Mouse (Mus musculus): ENCODE results near the gene Hoxd4. TPM values are rescaled to one million over a fixed set of nuclear protein-coding genes. Genes with fewer than 3 reads are reported as not detected.
A peak's percentile ranks its signal among the peaks of the same experiment; 100 is the strongest.

Gene Hoxd4
- polyA plus RNA-seq (2015; fragmentation: Nextera tagmentation; extraction: Ambion mirVana), result not detected in 2 replicates

DNA sequence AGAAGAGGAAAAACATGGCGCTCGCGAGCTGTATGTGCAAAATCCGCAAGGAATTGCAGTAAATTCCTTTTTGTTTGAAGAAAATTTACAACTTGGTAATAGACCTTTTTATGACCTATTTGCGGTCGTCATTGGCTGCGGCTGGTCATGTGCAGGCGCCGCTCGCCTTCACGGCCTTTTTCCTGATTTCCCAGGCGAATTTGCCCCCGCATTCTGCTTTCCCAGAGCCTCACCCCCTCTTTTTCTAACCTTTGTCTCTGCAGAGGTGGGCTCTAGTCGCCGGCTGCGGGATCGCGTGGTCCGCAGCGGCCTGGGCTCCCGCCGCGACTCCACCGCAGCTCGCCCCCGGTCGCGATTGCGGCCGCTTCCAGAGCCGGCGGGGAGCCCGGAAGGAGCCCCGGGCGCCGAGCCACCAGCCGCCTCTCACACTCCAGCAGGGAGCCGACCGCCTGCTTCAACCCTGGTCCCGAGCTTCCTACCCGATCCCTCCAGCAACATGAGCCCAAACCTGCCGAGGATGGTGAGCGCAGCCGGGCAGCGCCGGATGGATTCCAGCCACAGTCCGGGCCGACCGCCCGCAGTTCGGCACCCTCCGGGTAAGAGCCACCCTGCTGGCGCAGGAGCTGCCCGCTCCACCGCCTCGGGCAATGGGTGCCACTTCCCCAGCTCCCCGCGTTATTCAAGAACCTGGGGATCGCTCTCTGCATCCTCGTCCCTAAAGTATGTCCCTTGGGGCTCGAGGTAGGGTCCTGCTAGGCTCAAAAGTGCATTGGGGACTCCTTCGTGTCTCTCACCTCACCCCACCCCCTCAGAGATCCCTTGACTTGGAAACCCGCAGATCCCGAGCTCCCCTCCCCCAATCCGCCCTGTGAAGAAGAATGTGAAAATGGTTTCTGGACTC, at the start of gene Hoxd4, which contains the start of gene Hoxd3:
Gene Hoxd4, plus strand, starts transcription at position 209 of the 901 bp plus-strand sequence.
Gene Hoxd3, plus strand, starts transcription at position 207 of the 901 bp plus-strand sequence.
- no peaks in the 10 kb centered on the region for H3K9me3 ChIP-seq (ENCODE audit: control insufficient read depth, low read length)
- peaks cover 7% of the 10 kb centered on the region for H3K4me1 ChIP-seq (replicated peaks; ENCODE audit: control insufficient read depth, insufficient read depth, low read length)
- peaks cover 88% of the 10 kb centered on the region for H3K27me3 ChIP-seq (replicated peaks; ENCODE audit: control insufficient read depth, insufficient read depth, low read length)
- no peak within 1 kb of the TSS for H3K27ac ChIP-seq (ENCODE audit: low read length)
- H3K4me3 ChIP-seq (replicated peaks; ENCODE audit: low read length), result peak within 1 kb of the TSS; percentile 15; the same call in 1 of the 2 replicates
- under 1% methylated on average over 65 of the region's 65 CpGs for WGBS
- H3K36me3 ChIP-seq (ENCODE audit: control insufficient read depth, insufficient read depth), result no peaks in the 10 kb centered on the region
- ATAC-seq, result no peak
- H3K9ac ChIP-seq (replicated peaks; ENCODE audit: low read depth, low read length), result no peak within 1 kb of the TSS
- peak within 1 kb of the TSS; percentile 24 for H3K4me2 ChIP-seq (ENCODE audit: low read length)

DNA sequence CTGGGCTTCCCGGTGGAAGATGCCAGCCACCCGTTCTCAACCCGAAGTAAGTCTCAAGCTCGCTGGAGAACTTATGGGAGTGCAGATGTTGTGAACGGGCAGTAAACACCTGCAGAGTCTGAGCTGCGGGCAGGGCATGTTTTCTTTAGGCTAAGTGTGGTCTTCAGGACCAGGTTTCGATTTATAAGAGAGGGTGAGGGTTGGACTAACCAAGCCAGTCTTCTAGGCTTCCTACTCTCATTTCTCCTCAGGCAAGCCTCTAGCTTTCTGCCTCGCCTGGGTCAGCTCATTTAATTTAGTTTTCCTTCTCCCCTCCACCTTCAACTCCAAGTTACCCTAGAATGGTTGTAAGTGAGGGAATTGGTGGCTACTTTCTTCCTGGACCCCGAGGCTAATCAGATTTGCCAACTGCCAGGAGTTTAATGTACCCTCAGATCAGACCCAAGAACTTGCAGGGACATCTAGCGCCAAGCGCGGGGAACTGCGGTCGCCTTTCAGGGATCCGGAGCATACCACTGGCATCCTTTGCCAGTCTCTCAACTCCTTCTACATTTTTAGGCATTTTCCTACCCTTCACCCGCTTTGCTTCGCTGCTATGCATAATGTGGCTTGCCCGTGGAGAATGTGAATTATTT, 48.3 kb upstream of the Hoxd4 start:
- peaks cover 9% of the 10 kb centered on the region for H3K4me1 ChIP-seq (replicated peaks; ENCODE audit: control insufficient read depth, insufficient read depth, low read length)
- H3K9me3 ChIP-seq (ENCODE audit: control insufficient read depth, low read length), result no peaks in the 10 kb centered on the region
- no peak overlapping the region for H3K4me3 ChIP-seq (replicated peaks; ENCODE audit: low read length)
- H3K4me2 ChIP-seq (ENCODE audit: low read length), result no peak overlapping the region
- WGBS, result 4% methylated on average over 18 of the region's 18 CpGs
- no peaks in the 10 kb centered on the region for H3K36me3 ChIP-seq (ENCODE audit: control insufficient read depth, insufficient read depth)
- peaks cover 77% of the 10 kb centered on the region for H3K27me3 ChIP-seq (replicated peaks; ENCODE audit: control insufficient read depth, insufficient read depth, low read length)
- H3K27ac ChIP-seq (ENCODE audit: low read length), result no peak overlapping the region
- ATAC-seq, result peak; percentile 50; the same call in 1 of the 2 replicates
- no peak overlapping the region for H3K9ac ChIP-seq (replicated peaks; ENCODE audit: low read depth, low read length)

DNA sequence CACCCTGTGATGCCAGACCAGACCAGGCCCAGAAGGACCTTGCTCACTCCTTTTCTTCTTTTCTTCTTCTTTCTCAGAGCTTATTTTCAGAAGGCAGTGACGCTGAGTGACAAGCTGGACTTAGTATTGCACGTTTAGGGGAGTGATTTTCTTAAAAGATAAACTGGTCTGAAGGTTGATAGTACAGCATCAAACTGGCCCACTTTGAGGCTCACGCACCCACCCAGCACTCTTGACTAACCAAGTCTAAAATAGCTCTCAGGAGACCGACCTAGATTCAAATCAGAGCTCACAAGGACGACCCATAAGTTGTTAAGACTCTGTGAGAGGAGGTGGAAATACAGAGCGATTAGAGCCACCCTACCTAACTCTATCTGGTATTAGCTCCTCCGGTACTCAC, 45.3 kb upstream of the Hoxd4 start:
- Histone ChIP-seq H3K27ac (ENCODE audit: low read length) (no peak overlapping the region), H3K36me3 (ENCODE audit: control insufficient read depth, insufficient read depth) (no peaks in the 10 kb centered on the region), H3K27me3 (replicated peaks; ENCODE audit: control insufficient read depth, insufficient read depth, low read length) (peaks cover 88% of the 10 kb centered on the region), H3K4me1 (replicated peaks; ENCODE audit: control insufficient read depth, insufficient read depth, low read length) (peaks cover 12% of the 10 kb centered on the region), H3K9me3 (ENCODE audit: control insufficient read depth, low read length) (no peaks in the 10 kb centered on the region), H3K4me2 (ENCODE audit: low read length) (no peak overlapping the region), H3K9ac (replicated peaks; ENCODE audit: low read depth, low read length) (no peak overlapping the region), H3K4me3 (replicated peaks; ENCODE audit: low read length) (no peak overlapping the region)
- no peak for ATAC-seq
- WGBS, result 5% methylated on average over 7 of the region's 7 CpGs

DNA sequence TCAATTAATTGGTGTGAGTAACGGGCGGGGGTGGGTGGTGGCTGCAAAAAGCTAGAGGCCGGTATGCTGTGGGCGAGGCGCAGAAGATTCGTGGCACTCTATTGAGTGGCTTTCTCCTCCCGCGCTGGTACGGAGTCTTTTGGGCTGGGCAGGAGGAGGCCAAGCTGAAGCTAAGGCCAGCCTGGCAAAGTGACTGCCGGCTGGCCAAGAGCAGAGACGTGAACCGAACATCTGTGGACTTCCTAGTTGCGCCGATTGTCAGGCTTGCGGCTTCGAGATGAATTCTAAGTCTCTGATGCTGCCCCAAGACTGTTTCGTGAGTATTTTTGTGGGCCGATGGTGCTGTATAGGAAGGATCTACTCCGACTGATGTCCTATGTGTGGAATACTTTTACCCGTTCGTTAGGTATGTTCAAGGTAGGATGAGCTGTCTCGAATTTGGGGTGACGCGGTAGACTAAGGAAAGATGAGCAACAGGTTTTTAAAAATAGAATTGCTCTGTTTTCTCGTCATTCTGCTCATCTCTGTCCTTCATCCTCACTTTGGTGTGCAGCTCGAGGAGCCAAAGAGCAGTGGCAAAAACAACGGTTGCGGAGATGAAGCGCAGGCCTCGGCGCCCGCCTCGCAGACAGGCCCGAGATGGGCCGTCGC, 44.4 kb upstream of the Hoxd4 start:
- under 1% methylated on average over 36 of the region's 36 CpGs for WGBS
- H3K36me3 ChIP-seq (ENCODE audit: control insufficient read depth, insufficient read depth), result no peaks in the 10 kb centered on the region
- no peak overlapping the region for H3K4me2 ChIP-seq (ENCODE audit: low read length)
- H3K4me1 ChIP-seq (replicated peaks; ENCODE audit: control insufficient read depth, insufficient read depth, low read length), result peaks cover 12% of the 10 kb centered on the region
- H3K9ac ChIP-seq (replicated peaks; ENCODE audit: low read depth, low read length), result no peak overlapping the region
- H3K4me3 ChIP-seq (replicated peaks; ENCODE audit: low read length), result no peak overlapping the region
- ATAC-seq, result no peak
- H3K27me3 ChIP-seq (replicated peaks; ENCODE audit: control insufficient read depth, insufficient read depth, low read length), result peaks cover 89% of the 10 kb centered on the region
- H3K27ac ChIP-seq (ENCODE audit: low read length), result no peak overlapping the region
- no peaks in the 10 kb centered on the region for H3K9me3 ChIP-seq (ENCODE audit: control insufficient read depth, low read length)

DNA sequence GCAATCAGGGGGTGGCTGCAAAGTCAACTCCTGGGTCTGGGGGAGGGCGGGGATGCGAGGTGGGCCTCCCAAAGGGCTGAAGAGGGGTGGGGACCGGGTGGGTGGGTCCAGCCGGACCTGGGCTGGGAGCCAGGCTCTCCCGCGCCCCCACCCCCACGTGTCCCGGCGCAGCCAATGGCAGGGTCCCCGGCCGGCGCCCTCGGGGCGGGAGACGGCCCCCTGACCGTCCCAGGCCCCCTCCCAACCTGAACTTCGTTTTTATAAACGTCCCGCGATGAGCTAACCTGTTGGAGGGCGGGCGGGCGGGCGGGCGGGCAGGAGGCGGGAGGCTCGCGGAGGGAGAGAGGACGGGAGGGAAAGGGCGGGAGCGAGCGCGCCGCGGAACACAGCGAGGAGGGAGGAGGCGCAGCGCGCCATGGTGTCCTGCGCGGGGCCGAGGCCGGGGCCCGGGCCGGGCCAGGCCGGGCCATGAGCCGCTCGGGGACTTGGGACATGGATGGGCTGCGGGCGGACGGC, 43.8 kb upstream of the Hoxd4 start, which contains the start of gene Hoxd13:
Gene Hoxd13, plus strand, starts transcription at position 469 of the 516 bp plus-strand sequence.
- peaks cover 16% of the 10 kb centered on the region for H3K4me1 ChIP-seq (replicated peaks; ENCODE audit: control insufficient read depth, insufficient read depth, low read length)
- H3K4me3 ChIP-seq (replicated peaks; ENCODE audit: low read length), result peak within 1 kb of the TSS; percentile 19
- H3K27me3 ChIP-seq (replicated peaks; ENCODE audit: control insufficient read depth, insufficient read depth, low read length), result peaks cover 90% of the 10 kb centered on the region
- WGBS, result 0% methylated on average over 19 of the region's 51 CpGs
- peak; percentile 57; the same call in 1 of the 2 replicates for ATAC-seq
- no peak within 1 kb of the TSS for H3K9ac ChIP-seq (replicated peaks; ENCODE audit: low read depth, low read length)
- peak within 1 kb of the TSS; percentile 45 for H3K4me2 ChIP-seq (ENCODE audit: low read length)
- no peak within 1 kb of the TSS for H3K27ac ChIP-seq (ENCODE audit: low read length)
- H3K36me3 ChIP-seq (ENCODE audit: control insufficient read depth, insufficient read depth), result no peaks in the 10 kb centered on the region
- no peaks in the 10 kb centered on the region for H3K9me3 ChIP-seq (ENCODE audit: control insufficient read depth, low read length)

DNA sequence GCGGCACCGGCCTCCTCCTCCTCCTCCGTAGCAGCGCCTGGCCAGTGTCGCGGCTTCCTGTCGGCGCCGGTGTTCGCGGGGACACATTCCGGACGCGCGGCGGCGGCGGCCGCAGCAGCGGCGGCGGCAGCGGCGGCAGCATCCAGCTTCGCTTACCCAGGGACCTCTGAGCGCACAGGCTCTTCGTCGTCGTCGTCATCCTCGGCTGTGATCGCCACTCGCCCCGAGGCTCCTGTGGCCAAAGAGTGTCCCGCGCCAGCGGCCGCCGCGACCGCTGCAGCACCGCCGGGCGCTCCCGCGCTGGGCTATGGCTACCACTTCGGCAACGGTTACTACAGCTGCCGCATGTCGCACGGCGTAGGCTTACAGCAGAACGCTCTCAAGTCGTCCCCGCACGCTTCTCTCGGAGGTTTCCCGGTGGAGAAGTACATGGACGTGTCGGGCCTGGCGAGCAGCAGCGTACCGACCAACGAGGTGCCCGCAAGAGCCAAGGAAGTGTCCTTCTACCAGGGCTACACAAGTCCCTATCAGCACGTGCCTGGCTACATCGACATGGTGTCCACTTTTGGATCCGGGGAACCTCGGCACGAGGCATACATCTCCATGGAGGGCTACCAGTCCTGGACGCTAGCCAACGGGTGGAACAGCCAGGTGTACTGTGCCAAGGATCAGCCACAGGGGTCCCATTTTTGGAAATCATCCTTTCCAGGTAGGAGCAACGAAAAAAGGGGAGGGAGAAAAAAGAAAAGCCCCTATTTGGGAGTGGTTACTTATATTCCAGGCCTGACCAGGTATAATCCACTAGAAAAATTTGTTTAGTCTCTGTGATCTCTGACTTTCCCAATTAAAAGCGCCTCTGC, 43.1 kb upstream of the Hoxd4 start:
- Histone ChIP-seq H3K27me3 (replicated peaks; ENCODE audit: control insufficient read depth, insufficient read depth, low read length) (peaks cover 91% of the 10 kb centered on the region), H3K4me2 (ENCODE audit: low read length) (peak overlapping the region; percentile 45), H3K9ac (replicated peaks; ENCODE audit: low read depth, low read length) (no peak overlapping the region), H3K4me3 (replicated peaks; ENCODE audit: low read length) (peak overlapping the region; percentile 19), H3K9me3 (ENCODE audit: control insufficient read depth, low read length) (no peaks in the 10 kb centered on the region), H3K27ac (ENCODE audit: low read length) (no peak overlapping the region), H3K4me1 (replicated peaks; ENCODE audit: control insufficient read depth, insufficient read depth, low read length) (peaks cover 17% of the 10 kb centered on the region), H3K36me3 (ENCODE audit: control insufficient read depth, insufficient read depth) (no peaks in the 10 kb centered on the region)
- under 1% methylated on average over 59 of the region's 74 CpGs for WGBS
- ATAC-seq, result peak; percentile 51; the same call in 1 of the 2 replicates

DNA sequence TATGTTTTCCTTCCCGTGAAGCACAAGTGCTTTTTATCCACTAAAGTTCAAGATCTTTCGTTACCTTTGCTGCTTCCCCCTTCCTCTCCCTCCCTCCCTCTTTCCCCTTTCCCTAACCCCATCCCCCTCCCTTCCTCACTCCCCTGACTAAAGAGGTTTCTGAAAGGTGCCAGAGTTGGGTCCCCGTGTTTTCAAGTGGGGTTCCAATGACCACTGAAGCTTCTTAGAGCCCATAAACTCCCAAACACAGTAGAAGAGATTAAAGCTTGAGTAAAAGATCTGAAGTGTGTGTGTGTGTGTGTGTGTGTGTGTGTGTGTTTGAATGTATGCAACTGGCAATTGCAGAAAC, 42.5 kb upstream of the Hoxd4 start:
- Histone ChIP-seq H3K4me1 (replicated peaks; ENCODE audit: control insufficient read depth, insufficient read depth, low read length) (peaks cover 17% of the 10 kb centered on the region), H3K36me3 (ENCODE audit: control insufficient read depth, insufficient read depth) (no peaks in the 10 kb centered on the region), H3K9ac (replicated peaks; ENCODE audit: low read depth, low read length) (no peak overlapping the region), H3K4me2 (ENCODE audit: low read length) (no peak overlapping the region), H3K27ac (ENCODE audit: low read length) (no peak overlapping the region), H3K4me3 (replicated peaks; ENCODE audit: low read length) (no peak overlapping the region), H3K9me3 (ENCODE audit: control insufficient read depth, low read length) (no peaks in the 10 kb centered on the region), H3K27me3 (replicated peaks; ENCODE audit: control insufficient read depth, insufficient read depth, low read length) (peaks cover 91% of the 10 kb centered on the region)
- WGBS, result 0% methylated on average over 3 of the region's 3 CpGs
- no peak for ATAC-seq

DNA sequence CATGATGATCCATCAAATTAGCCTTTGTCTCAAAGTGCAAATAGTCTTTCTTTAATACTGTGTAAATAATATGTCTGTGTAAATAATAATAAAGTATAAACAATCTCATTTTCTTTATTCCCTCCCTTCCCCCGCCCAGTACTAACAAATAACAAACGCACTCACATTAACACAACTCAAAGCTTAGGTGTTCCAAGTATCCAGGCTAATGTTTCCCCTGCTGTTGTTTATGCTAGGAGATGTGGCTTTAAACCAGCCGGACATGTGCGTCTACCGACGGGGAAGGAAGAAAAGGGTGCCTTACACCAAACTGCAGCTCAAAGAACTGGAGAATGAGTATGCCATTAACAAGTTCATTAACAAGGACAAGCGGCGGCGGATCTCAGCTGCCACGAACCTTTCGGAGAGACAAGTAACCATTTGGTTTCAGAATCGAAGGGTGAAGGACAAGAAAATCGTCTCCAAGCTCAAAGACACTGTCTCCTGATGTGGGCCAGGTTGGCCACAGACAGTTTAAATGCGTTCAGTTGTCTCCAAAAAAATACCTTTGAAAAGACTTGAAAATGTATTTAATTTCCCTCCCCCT, 42.0 kb upstream of the Hoxd4 start:
- no peaks in the 10 kb centered on the region for H3K36me3 ChIP-seq (ENCODE audit: control insufficient read depth, insufficient read depth)
- WGBS, result 3% methylated on average over 14 of the region's 14 CpGs
- no peak overlapping the region for H3K9ac ChIP-seq (replicated peaks; ENCODE audit: low read depth, low read length)
- H3K4me1 ChIP-seq (replicated peaks; ENCODE audit: control insufficient read depth, insufficient read depth, low read length), result peaks cover 17% of the 10 kb centered on the region
- H3K9me3 ChIP-seq (ENCODE audit: control insufficient read depth, low read length), result no peaks in the 10 kb centered on the region
- H3K27ac ChIP-seq (ENCODE audit: low read length), result no peak overlapping the region
- H3K4me2 ChIP-seq (ENCODE audit: low read length), result no peak overlapping the region
- H3K4me3 ChIP-seq (replicated peaks; ENCODE audit: low read length), result no peak overlapping the region
- no peak for ATAC-seq
- H3K27me3 ChIP-seq (replicated peaks; ENCODE audit: control insufficient read depth, insufficient read depth, low read length), result peaks cover 91% of the 10 kb centered on the region

Data from forebrain, embryonic 16.5 days (tissue).